Mouse (Mus musculus): Measurements from ENCODE around the gene Rpl29. TPM values are rescaled to one million over a fixed set of nuclear protein-coding genes. Genes with fewer than 3 reads are reported as not detected.
A peak's percentile ranks its signal among the peaks of the same experiment; 100 is the strongest.

Gene Rpl29
- total RNA-seq, 4 experiments from 2014 or later: 256 to 304 (median 274) TPM

GRCm38 (mm10) chr9:106417841-106418625 lies 11.2 kb upstream of the Rpl29 start:
- DNase-seq (ENCODE audit: low spot score): peak; percentile 80

GRCm38 (mm10) chr9:106420608-106421007 lies 8.6 kb upstream of the Rpl29 start:
- DNase-seq (ENCODE audit: low spot score): no peak

GRCm38 (mm10) chr9:106421033-106421864 lies 8.0 kb upstream of the Rpl29 start:
- no peak for DNase-seq (ENCODE audit: low spot score)

- DNase-seq (ENCODE audit: low spot score): peak; percentile 92
These were observed 7.4 kb upstream of the Rpl29 start for GRCm38 (mm10) chr9:106421865-106422160.

- DNase-seq (ENCODE audit: low spot score): no peak
These were observed 484 bp upstream of the Rpl29 start for GRCm38 (mm10) chr9:106428719-106429220.

- DNase-seq (ENCODE audit: low spot score): no peak
These were observed 686 bp downstream of the Rpl29 start for GRCm38 (mm10) chr9:106430015-106430264.

- no peak for DNase-seq (ENCODE audit: low spot score)
These were observed 4.1 kb downstream of the Rpl29 start for GRCm38 (mm10) chr9:106433389-106433788.

GRCm38 (mm10) chr9:106436566-106436965 lies 7.3 kb downstream of the Rpl29 start:
- DNase-seq (ENCODE audit: low spot score): no peak

- no peak for DNase-seq (ENCODE audit: low spot score)
These were observed 13.4 kb downstream of the Rpl29 start for GRCm38 (mm10) chr9:106442680-106443079.

- DNase-seq (ENCODE audit: low spot score): no peak
These were observed 15.6 kb downstream of the Rpl29 start for GRCm38 (mm10) chr9:106444836-106445235.

GRCm38 (mm10) chr9:106447348-106447747 lies 18.1 kb downstream of the Rpl29 start, which contains the start of the genes Abhd14b and Abhd14a:
Abhd14b (plus strand) TSS chr9:106447459.
Abhd14a (minus strand) TSS chr9:106447678.
- peak; percentile 95 for DNase-seq (ENCODE audit: low spot score)

GRCm38 (mm10) chr9:106447951-106448350 lies 18.7 kb downstream of the Rpl29 start:
- no peak for DNase-seq (ENCODE audit: low spot score)

- peak; percentile 80 for DNase-seq (ENCODE audit: low spot score)
These were observed 19.3 kb downstream of the Rpl29 start for GRCm38 (mm10) chr9:106448498-106449031.

- DNase-seq (ENCODE audit: low spot score): no peak
These were observed 20.7 kb downstream of the Rpl29 start for GRCm38 (mm10) chr9:106449947-106450346.

GRCm38 (mm10) chr9:106450661-106451060 lies 21.4 kb downstream of the Rpl29 start:
- no peak for DNase-seq (ENCODE audit: low spot score)

- no peak for DNase-seq (ENCODE audit: low spot score)
These were observed 22.0 kb downstream of the Rpl29 start for GRCm38 (mm10) chr9:106451298-106451697.

GRCm38 (mm10) chr9:106451899-106452298 lies 22.6 kb downstream of the Rpl29 start:
- no peak for DNase-seq (ENCODE audit: low spot score)

GRCm38 (mm10) chr9:106452351-106452750 lies 23.1 kb downstream of the Rpl29 start:
- DNase-seq (ENCODE audit: low spot score): no peak

- no peak for DNase-seq (ENCODE audit: low spot score)
These were observed 23.6 kb downstream of the Rpl29 start for GRCm38 (mm10) chr9:106452821-106453220.

- no peak for DNase-seq (ENCODE audit: low spot score)
These were observed 24.2 kb downstream of the Rpl29 start, which contains the start of gene Pcbp4 for GRCm38 (mm10) chr9:106453271-106454070. Pcbp4 (plus strand) TSS chr9:106453291.

GRCm38 (mm10) chr9:106454071-106454761 lies 25.0 kb downstream of the Rpl29 start:
- DNase-seq (ENCODE audit: low spot score): no peak
